Mouse (Mus musculus) monocyte, adult 5-6 weeks (primary cell): ENCODE results near the gene Samd4. TPM values are rescaled to one million over a fixed set of nuclear protein-coding genes. Genes with fewer than 3 reads are reported as not detected.

Experiments used
- ATAC-seq: fragments of 153-309, 156-312 bp; replicated peaks from 2 replicates; pipeline ENCODE4 v1.8.0; 2017; ENCODE audit warnings: mild to moderate bottlenecking; ENCODE audit not compliant: low TSS enrichment, insufficient number of reproducible peaks, severe bottlenecking, poor library complexity, low FRiP score
- total RNA-seq: library from RNA; stranded (forward); fragments of 200-1000, 200-491, 200-594 nt; gene quantifications from 3 replicates; pipeline ENCODE4 v1.2.3, GENCODE M21; 2017

Gene Samd4
- total RNA-seq, 1 experiment from 2014 or later: not detected

GRCm38 (mm10) chr14:46898626-46899025 lies 16.0 kb downstream of the Samd4 start:
- no peak for ATAC-seq

- ATAC-seq: no peak
Measured at GRCm38 (mm10) chr14:46902498-46903087, 19.9 kb downstream of the Samd4 start.

- no peak for ATAC-seq
Measured at GRCm38 (mm10) chr14:46904276-46904675, 21.6 kb downstream of the Samd4 start.

GRCm38 (mm10) chr14:46908858-46909257 lies 26.2 kb downstream of the Samd4 start:
- no peak for ATAC-seq

GRCm38 (mm10) chr14:46912496-46912895 lies 29.8 kb downstream of the Samd4 start:
- ATAC-seq: no peak

GRCm38 (mm10) chr14:46914356-46914755 lies 31.7 kb downstream of the Samd4 start:
- no peak for ATAC-seq

GRCm38 (mm10) chr14:46915555-46915954 lies 32.9 kb downstream of the Samd4 start:
- ATAC-seq: no peak

- no peak for ATAC-seq
Measured at GRCm38 (mm10) chr14:46916581-46916980, 33.9 kb downstream of the Samd4 start.

GRCm38 (mm10) chr14:46917136-46917535 lies 34.5 kb downstream of the Samd4 start:
- no peak for ATAC-seq

GRCm38 (mm10) chr14:46917581-46917980 lies 34.9 kb downstream of the Samd4 start:
- ATAC-seq: no peak

- no peak for ATAC-seq
Measured at GRCm38 (mm10) chr14:46920496-46920895, 37.8 kb downstream of the Samd4 start.

GRCm38 (mm10) chr14:46921178-46921975 lies 38.7 kb downstream of the Samd4 start:
- ATAC-seq: no peak

- ATAC-seq: no peak
Measured at GRCm38 (mm10) chr14:46923931-46924330, 41.3 kb downstream of the Samd4 start.

GRCm38 (mm10) chr14:46924422-46924821 lies 41.8 kb downstream of the Samd4 start:
- ATAC-seq: no peak

GRCm38 (mm10) chr14:46928556-46928955 lies 45.9 kb downstream of the Samd4 start:
- no peak for ATAC-seq

GRCm38 (mm10) chr14:46932121-46932520 lies 49.5 kb downstream of the Samd4 start:
- no peak for ATAC-seq

GRCm38 (mm10) chr14:46932708-46933107 lies 50.1 kb downstream of the Samd4 start:
- no peak for ATAC-seq

GRCm38 (mm10) chr14:46941077-46941476 lies 58.4 kb downstream of the Samd4 start:
- ATAC-seq: no peak

- ATAC-seq: no peak
Measured at GRCm38 (mm10) chr14:46941896-46942812, 59.5 kb downstream of the Samd4 start.
